Mouse (Mus musculus) heart, postnatal 0 days (tissue): ENCODE data around the gene Jkamp. TPM values are rescaled to one million over a fixed set of nuclear protein-coding genes. Genes with fewer than 3 reads are reported as not detected.

Experiments
- ATAC-seq: fragments of 200-750 bp; cut with Nextera tagmentation; 2 replicates; pipeline ENCODE4 v1.8.0; 2017; ENCODE audit warnings: low read depth, moderate number of reproducible peaks, moderate library complexity; ENCODE audit not compliant: insufficient read depth
- DNase-seq: peaks from one replicate; pipeline ENCODE4 v3.0.0-alpha.2; 2016; ENCODE audit warnings: low spot score
- H3K27ac ChIP-seq: fragments of 300-500 bp; sonication (generic); 2 replicates; pipeline ENCODE4 v1.5.1; 2014; ENCODE audit warnings: low read depth, mild to moderate bottlenecking
- H3K27me3 ChIP-seq: fragments of 300-500 bp; sonication (generic); 2 replicates; pipeline ENCODE4 v1.6.1; 2014; ENCODE audit warnings: low read length, mixed read lengths; ENCODE audit not compliant: control insufficient read depth, insufficient read depth
- H3K36me3 ChIP-seq: fragments of 300-500 bp; sonication (generic); replicated peaks from 2 replicates; pipeline ENCODE4 v1.6.1; 2014; ENCODE audit warnings: low read length, mixed read lengths; ENCODE audit not compliant: control insufficient read depth, insufficient read depth
- H3K4me1 ChIP-seq: fragments of 300-500 bp; sonication (generic); 2 replicates; pipeline ENCODE4 v1.6.1; 2014; ENCODE audit warnings: antibody characterized with exemption; ENCODE audit not compliant: control insufficient read depth, insufficient read depth
- H3K4me2 ChIP-seq: fragments of 300-500 bp; sonication (generic); 2 replicates; pipeline ENCODE4 v1.6.1; 2014; ENCODE audit warnings: low read depth, mild to moderate bottlenecking, low read length, moderate library complexity
- H3K4me3 ChIP-seq: fragments of 300-500 bp; sonication (generic); 2 replicates; pipeline ENCODE4 v1.5.1; 2014; ENCODE audit warnings: low read depth, low read length
- H3K9ac ChIP-seq: fragments of 300-500 bp; sonication (generic); replicated peaks from 2 replicates; pipeline ENCODE4 v1.6.1; 2014; ENCODE audit warnings: low read depth, low read length, mixed read lengths
- H3K9me3 ChIP-seq: fragments of 300-500 bp; sonication (generic); replicated peaks from 2 replicates; pipeline ENCODE4 v1.6.1; 2016; ENCODE audit warnings: low read length; ENCODE audit not compliant: control insufficient read depth
- CTCF ChIP-seq: IDR thresholded peaks from 2 replicates; pipeline ENCODE4 v1.5.1; 2016; ENCODE audit warnings: antibody characterized with exemption, control low read depth, low read depth
- EP300 ChIP-seq: IDR thresholded peaks from 2 replicates; pipeline ENCODE4 v1.6.1; 2016; ENCODE audit warnings: antibody characterized with exemption, low read depth
- WGBS: fragments of 180-500 bp; shearing (Covaris S2); extraction: QIAGEN DNeasy Blood & Tissue Kit; methylation state at CpG from one replicate; pipeline ENCODE4 v1.1.7; 2014; 5-methylcytosine and 5-hydroxymethylcytosine counted together
- polyA plus RNA-seq: library from polyadenylated mRNA; unstranded; fragments of >200 nt; fragmentation: Nextera tagmentation; extraction: Ambion mirVana; gene quantifications from 2 replicates; pipeline ENCODE4 v1.2.1, GENCODE M21; 2015
- total RNA-seq: library from RNA; depleted of rRNA; stranded (reverse); fragments of >200 nt; gene quantifications from 2 replicates; pipeline ENCODE4 v1.2.3, GENCODE M21; 2014; ENCODE audit warnings: low replicate concordance

Jkamp gene
- total and polyA plus RNA-seq, 2 experiments from 2014 or later, result 75.6 to 78.1 TPM

DNA sequence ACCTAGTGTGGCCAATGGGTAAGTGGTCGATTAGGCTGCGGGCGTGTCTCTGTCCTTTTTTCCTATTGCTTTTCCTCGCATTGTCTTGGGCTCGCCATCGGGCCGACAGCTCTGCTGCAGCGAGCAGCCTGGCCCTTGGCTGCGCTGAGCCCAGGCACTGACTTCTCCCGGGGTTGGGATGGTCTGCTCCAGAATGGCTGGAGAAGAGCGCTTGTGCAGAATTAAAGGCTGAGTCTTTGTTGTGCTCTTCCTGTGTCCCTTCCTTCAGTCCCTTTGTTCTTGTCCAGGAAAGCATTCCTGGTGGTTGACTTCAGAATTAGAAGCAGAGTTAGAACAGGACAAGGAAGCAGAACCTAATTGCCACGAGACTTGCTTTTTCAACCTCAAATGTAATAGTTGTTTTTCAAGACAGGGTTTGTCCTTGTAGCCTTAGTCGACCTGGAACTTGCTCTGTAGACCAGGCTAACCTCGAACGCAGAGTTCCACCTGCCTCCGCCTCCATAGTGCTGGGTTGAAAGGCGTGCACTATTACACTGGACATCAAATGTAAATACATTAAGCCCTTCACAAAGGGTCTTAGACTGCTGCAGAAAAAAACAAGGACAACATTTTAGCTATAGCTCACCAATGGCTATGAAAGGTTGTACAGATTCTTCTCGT, 907 bp downstream of the Jkamp start:
- peak overlapping the region; percentile 75 for H3K4me2 ChIP-seq
- WGBS, result 1% methylated on average over 18 of the region's 18 CpGs
- H3K36me3 ChIP-seq, result peaks cover 6% of the 10 kb centered on the region
- peak overlapping the region; percentile 97 for H3K27ac ChIP-seq
- peak overlapping the region; percentile 71 for H3K4me3 ChIP-seq
- ATAC-seq, result peak; percentile 10
- peaks cover 15% of the 10 kb centered on the region; the same call in 1 of the 2 replicates for H3K4me1 ChIP-seq
- H3K9me3 ChIP-seq, result no peaks in the 10 kb centered on the region
- TF ChIP-seq CTCF (no peak), EP300 (no peak)
- no peaks in the 10 kb centered on the region for H3K27me3 ChIP-seq
- DNase-seq, result peak; percentile 50
- peak overlapping the region; percentile 75 for H3K9ac ChIP-seq

DNA sequence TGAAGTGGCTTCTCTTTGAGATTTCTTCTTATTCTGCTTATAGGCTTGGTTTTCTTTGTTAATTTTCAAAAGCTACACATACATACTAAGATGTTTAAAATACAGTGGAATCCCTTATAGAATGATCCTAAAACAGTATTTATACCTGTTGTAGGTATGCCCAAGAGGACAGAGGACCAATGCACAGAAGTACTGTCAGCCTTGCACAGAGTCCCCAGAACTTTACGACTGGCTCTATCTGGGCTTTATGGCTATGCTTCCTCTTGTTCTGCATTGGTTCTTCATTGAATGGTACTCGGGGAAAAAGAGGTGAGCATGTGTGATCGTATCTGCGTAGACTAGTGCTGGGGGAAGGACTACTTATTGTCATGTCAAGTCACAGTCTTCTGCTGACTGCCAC, 4.4 kb downstream of the Jkamp start:
- no peak for TF ChIP-seq EP300
- TF ChIP-seq CTCF, result no peak
- H3K9ac ChIP-seq, result no peak overlapping the region
- H3K4me3 ChIP-seq, result no peak overlapping the region
- 0 out of 2 replicates have a peak, but pooled peaks cover 11% of the 10 kb centered on the region for H3K4me1 ChIP-seq
- DNase-seq, result no peak
- WGBS, result 84% methylated on average over 4 of the region's 4 CpGs
- H3K4me2 ChIP-seq, result no peak overlapping the region
- H3K36me3 ChIP-seq, result peaks cover 38% of the 10 kb centered on the region
- no peak overlapping the region for H3K27ac ChIP-seq
- H3K9me3 ChIP-seq, result no peaks in the 10 kb centered on the region
- ATAC-seq, result no peak
- H3K27me3 ChIP-seq, result no peaks in the 10 kb centered on the region

DNA sequence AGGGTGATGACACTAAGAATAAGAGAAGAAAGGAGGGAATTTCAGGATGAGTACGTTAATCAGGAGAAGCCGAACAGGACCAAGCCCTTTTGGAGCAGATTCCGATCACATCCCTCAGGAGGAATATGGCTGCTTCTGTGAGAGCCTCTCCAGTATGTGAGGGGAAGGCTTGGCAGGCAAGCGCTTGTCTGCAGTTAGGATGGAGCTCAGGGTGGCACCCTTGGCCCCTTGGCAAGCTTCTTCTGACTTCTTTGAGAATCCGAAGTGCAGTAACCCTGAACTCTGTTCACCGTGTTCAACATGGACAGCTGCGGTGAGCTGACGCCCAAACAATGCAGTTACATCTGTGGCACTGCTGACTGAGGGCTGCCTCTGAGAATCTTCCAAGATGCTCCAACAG, 11.6 kb downstream of the Jkamp start:
- Histone ChIP-seq H3K4me2 (no peak overlapping the region), H3K4me3 (no peak overlapping the region), H3K27me3 (no peaks in the 10 kb centered on the region), H3K27ac (no peak overlapping the region), H3K9me3 (no peaks in the 10 kb centered on the region), H3K4me1 (no peaks in the 10 kb centered on the region), H3K9ac (no peak overlapping the region), H3K36me3 (peaks cover 83% of the 10 kb centered on the region)
- no peak for DNase-seq
- 93% methylated on average over 8 of the region's 8 CpGs for WGBS
- no peak for TF ChIP-seq CTCF
- no peak for TF ChIP-seq EP300
- ATAC-seq, result no peak

DNA sequence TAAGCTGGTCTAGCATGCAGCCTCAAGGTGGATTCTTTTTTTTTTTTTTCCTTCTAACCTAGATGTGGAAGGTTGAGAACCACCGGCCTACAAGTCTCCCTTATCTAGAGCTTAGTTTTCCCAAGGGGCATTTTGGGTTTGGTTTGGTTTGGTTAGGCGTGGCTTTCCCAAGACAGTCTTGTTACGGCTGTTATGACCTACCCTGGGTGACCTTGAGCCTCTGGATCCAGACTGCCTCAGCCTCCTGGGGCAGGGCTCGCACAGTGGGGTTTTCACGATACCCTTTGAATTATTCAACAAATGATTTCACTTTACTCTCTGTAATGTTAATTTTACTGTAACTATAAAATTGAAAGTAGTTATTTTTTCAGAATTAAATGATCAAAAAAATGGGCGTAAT, 17.4 kb downstream of the Jkamp start:
- DNase-seq (no peak), ATAC-seq (no peak)
- TF ChIP-seq EP300, result no peak
- TF ChIP-seq CTCF, result no peak
- Histone ChIP-seq H3K4me3 (no peak overlapping the region), H3K36me3 (peaks cover 31% of the 10 kb centered on the region), H3K9ac (no peak overlapping the region), H3K4me2 (no peak overlapping the region), H3K27ac (no peak overlapping the region), H3K9me3 (no peaks in the 10 kb centered on the region), H3K27me3 (no peaks in the 10 kb centered on the region), H3K4me1 (no peaks in the 10 kb centered on the region)
- WGBS, result 81% methylated on average over 6 of the region's 6 CpGs

DNA sequence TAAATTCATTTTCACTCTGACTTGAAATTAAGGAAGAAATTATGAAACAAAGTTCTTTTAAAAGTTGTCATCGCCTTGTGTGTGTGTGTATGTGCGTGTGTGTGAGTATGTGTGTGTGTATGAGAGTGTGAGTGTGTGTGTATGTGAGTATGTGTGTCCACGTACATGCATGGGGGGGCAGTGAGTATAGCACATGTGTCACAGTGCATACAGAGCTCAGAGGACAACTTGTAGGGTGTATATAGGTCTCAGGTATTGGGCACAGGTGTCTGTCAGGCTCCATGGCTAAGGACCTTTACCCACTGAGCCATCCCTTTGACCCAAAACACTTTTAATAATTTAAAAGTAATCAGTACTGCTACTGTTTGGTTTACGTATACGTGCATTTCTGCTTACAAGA, 18.6 kb downstream of the Jkamp start:
- H3K9me3 ChIP-seq, result no peaks in the 10 kb centered on the region
- no peak overlapping the region for H3K27ac ChIP-seq
- ATAC-seq (no peak), DNase-seq (no peak)
- no peaks in the 10 kb centered on the region for H3K27me3 ChIP-seq
- no peak overlapping the region for H3K9ac ChIP-seq
- H3K4me1 ChIP-seq, result no peaks in the 10 kb centered on the region
- H3K36me3 ChIP-seq, result peaks cover 24% of the 10 kb centered on the region
- WGBS, result 77% methylated on average over 5 of the region's 5 CpGs
- no peak for TF ChIP-seq CTCF
- no peak for TF ChIP-seq EP300
- H3K4me3 ChIP-seq, result no peak overlapping the region
- H3K4me2 ChIP-seq, result no peak overlapping the region
